Mouse (Mus musculus) adrenal gland, postnatal 25 days (tissue): ENCODE measurements around the gene Prrc2a. TPM values are rescaled to one million over a fixed set of nuclear protein-coding genes. Genes with fewer than 3 reads are reported as not detected.

Source experiments
- DNase-seq: peaks from one replicate; pipeline ENCODE4 v3.0.0; 2021; ENCODE audit warnings: mixed read lengths
- total RNA-seq: library from RNA; stranded (reverse); gene quantifications from 2 replicates; pipeline ENCODE4 v1.2.3, GENCODE M21; 2021

Prrc2a gene
- total RNA-seq, 1 experiment from 2014 or later: 268 TPM

GRCm38 (mm10) chr17:35162121-35162520 lies 2.6 kb downstream of the Prrc2a start:
- no peak for DNase-seq

- DNase-seq: no peak
Measured at GRCm38 (mm10) chr17:35161421-35161820, 3.3 kb downstream of the Prrc2a start.

GRCm38 (mm10) chr17:35159638-35160037 lies 5.1 kb downstream of the Prrc2a start:
- no peak for DNase-seq

GRCm38 (mm10) chr17:35158850-35159593 lies 5.7 kb downstream of the Prrc2a start:
- DNase-seq: no peak

- DNase-seq: no peak
Measured at GRCm38 (mm10) chr17:35157661-35158175, 7.0 kb downstream of the Prrc2a start.

- no peak for DNase-seq
Measured at GRCm38 (mm10) chr17:35157254-35157653, 7.4 kb downstream of the Prrc2a start.

- no peak for DNase-seq
Measured at GRCm38 (mm10) chr17:35156461-35157200, 8.1 kb downstream of the Prrc2a start.

GRCm38 (mm10) chr17:35155451-35155850 lies 9.2 kb downstream of the Prrc2a start:
- DNase-seq: no peak

GRCm38 (mm10) chr17:35154616-35155015 lies 10.1 kb downstream of the Prrc2a start:
- no peak for DNase-seq

GRCm38 (mm10) chr17:35153931-35154330 lies 10.8 kb downstream of the Prrc2a start:
- no peak for DNase-seq

GRCm38 (mm10) chr17:35153077-35153476 lies 11.6 kb downstream of the Prrc2a start:
- no peak for DNase-seq

- no peak for DNase-seq
Measured at GRCm38 (mm10) chr17:35152121-35152520, 12.6 kb downstream of the Prrc2a start.

GRCm38 (mm10) chr17:35147922-35148639 lies 16.6 kb downstream of the Prrc2a start:
- no peak for DNase-seq

GRCm38 (mm10) chr17:35147348-35147747 lies 17.3 kb downstream of the Prrc2a start:
- no peak for DNase-seq

- no peak for DNase-seq
Measured at GRCm38 (mm10) chr17:35146139-35146538, 18.6 kb downstream of the Prrc2a start.

GRCm38 (mm10) chr17:35141971-35142370 lies 22.7 kb downstream of the Prrc2a start:
- DNase-seq: peak; percentile 84

GRCm38 (mm10) chr17:35140490-35140996 lies 24.2 kb downstream of the Prrc2a start:
- peak; percentile 47 for DNase-seq

GRCm38 (mm10) chr17:35139269-35139668 lies 25.4 kb downstream of the Prrc2a start:
- no peak for DNase-seq

- DNase-seq: no peak
Measured at GRCm38 (mm10) chr17:35135591-35136320, 28.9 kb downstream of the Prrc2a start.

GRCm38 (mm10) chr17:35134801-35135590 lies 29.7 kb downstream of the Prrc2a start, which contains the start of gene Bag6:
Gene Bag6, plus strand, starts transcription at chr17:35135178.
- DNase-seq: peak; percentile 93

GRCm38 (mm10) chr17:35133517-35133916 lies 31.2 kb downstream of the Prrc2a start:
- no peak for DNase-seq
